Mouse (Mus musculus) bone marrow, adult 2 months (tissue): ENCODE measurements around the gene Morc1.

Source experiments
- CTCF ChIP-seq: fragments of 200-500 bp; IDR thresholded peaks from 2 replicates; pipeline ENCODE4 v1.5.1; 2011; ENCODE audit warnings: low read length, control low read depth; ENCODE audit not compliant: control insufficient read depth, insufficient read depth
- POLR2A ChIP-seq: fragments of 200-500 bp; IDR thresholded peaks from 2 replicates; pipeline ENCODE4 v1.6.1; 2011; ENCODE audit warnings: low read depth, mild to moderate bottlenecking, control low read depth, low read length, borderline replicate concordance; ENCODE audit not compliant: control insufficient read depth

GRCm38 (mm10) chr16:48621019-48621418 lies 190.0 kb downstream of the Morc1 start:
- TF ChIP-seq POLR2A (no peak), CTCF (no peak)
